Mouse (Mus musculus) embryo, embryonic 9.5 days (tissue): ENCODE measurements around the gene Dspp.
A peak's percentile ranks its signal among the peaks of the same experiment; 100 is the strongest.

Experiments
- DNase-seq: peaks from one replicate; pipeline ENCODE4 v3.0.0-alpha.2; 2017; ENCODE audit errors: extremely low spot score

Dspp gene

DNA sequence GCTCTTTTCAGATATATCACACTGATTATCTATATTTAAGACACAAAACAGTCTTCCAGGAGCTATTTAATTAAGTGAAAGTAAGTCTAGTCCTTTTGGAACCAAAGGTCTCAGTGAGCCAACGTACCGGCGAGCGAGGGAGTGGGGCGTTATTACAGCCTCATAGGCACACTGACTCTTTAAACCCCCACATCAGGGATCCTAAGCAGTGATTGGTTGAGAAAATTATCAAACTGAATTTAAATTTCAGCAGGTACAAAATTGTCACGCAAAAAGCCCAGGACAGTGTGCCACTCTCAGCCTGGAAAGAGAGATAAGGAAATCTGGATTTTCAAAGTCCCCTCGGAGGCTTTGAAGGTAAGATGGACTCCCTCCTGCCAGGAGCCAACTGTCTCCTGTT lies at the start of gene Dspp:
Gene Dspp (plus strand): TSS at position 301 of the 400 bp plus-strand sequence.
- DNase-seq = no peak

DNA sequence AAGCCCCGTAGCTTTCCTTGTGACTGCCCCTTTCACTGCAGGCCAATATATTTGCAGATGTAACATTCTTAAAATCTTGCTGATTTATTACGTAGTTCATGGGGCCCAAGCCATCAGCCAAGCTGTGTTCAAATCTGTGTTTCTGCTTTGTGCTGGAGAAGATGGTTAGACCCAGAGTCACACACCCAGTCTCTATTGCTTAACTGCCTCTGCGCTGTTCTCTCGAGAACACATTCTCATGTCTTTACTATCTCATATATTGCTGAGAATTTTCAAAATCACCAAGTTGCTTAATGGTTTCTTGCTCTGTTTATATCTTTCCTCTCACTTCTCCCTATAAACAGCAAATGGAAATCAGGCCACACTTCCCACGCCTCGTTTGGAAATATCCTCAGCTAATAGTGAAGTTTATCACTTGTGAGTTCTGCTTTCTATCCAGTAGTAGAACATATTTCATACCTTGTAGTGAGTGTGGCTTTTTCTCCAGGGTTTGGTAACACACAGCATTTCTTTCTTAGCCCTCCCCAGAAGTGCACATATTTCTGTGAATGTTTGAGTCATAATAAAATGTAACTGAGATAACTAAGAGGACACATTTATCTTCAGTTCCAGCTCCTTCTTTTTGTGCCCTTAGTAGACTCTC lies 46.4 kb upstream of the Dspp start:
- DNase-seq = no peak

DNA sequence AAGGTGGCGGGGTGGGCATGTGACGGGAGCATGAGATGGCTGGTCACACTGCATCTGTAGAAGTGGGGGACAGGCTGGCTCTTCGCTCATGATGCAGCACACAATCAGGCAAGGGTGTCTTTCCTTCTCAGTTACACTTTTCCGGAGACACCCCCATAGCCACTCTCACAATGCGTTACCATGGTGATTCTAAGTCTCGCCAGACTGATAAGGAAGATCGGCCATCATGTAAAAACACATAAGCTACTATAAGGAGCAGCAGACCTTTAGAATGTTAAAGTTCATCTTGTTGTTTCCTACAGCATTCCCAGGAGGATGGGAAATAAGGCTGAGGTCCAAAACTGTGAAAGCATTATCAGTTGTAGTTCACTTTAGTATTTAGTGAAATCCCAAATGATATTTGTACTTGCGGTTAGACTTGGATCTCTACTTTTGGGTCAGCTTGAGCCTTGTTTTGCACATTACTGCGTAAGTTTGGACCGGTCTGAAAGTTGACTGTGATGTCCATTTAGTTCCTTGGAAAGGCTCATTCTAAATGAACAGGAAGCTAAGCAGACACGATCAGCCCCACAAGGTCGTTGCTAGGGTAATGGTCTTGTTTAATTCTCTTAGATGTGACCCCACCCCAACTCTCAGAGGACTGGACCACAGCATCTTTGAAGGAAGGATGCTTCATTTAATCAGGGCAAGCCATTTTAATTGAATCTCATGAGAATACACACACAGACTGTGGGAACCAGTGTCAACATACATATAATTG lies 43.8 kb upstream of the Dspp start:
- no peak for DNase-seq

DNA sequence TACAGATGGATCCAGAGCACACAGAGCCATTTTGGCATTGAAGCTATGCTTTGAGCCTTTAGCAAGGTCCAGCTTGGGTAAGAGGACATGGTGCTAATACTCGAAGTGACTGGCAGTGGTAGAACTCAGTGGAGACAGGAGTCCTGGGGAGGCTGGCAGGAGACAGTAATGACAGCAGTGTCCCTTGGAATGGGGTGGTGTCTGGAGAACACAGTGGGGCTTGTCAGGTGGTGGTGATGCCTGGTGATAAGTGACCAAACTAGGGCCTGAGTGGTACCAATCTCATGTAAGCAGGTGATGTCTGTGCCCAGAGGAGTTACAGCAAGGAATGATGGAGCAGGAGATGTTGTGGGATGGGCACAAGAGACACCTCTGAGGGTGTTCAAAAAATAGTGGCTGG lies 43.2 kb upstream of the Dspp start:
- no peak for DNase-seq

- DNase-seq = no peak
Observed at GRCm38 (mm10) chr5:104128281-104129031, 42.1 kb upstream of the Dspp start.

GRCm38 (mm10) chr5:104130891-104131290 lies 39.6 kb upstream of the Dspp start:
- no peak for DNase-seq

DNA sequence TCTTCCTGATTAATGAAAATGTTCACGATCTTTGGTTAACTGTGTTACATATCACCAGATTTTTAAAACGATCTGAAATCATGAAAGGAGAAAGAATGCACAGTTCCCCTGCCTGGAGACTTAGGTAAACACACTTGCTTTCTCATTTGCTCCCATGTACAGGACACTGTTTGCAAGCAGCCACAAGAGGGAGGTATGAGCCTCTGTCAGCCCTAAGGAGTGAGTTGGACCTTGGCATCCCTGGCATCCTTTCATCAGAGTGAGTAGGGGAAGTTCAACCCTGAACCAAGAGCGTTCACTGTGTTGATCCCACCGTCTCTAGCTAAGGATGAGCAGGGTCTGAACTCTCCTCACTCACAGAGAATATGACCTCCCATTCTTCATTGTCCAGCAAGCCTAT lies 39.0 kb upstream of the Dspp start:
- DNase-seq = no peak

- no peak for DNase-seq
Observed at GRCm38 (mm10) chr5:104133752-104134151, 36.8 kb upstream of the Dspp start.

- DNase-seq = no peak
Observed at GRCm38 (mm10) chr5:104137920-104138541, 32.5 kb upstream of the Dspp start.

GRCm38 (mm10) chr5:104141067-104141466 lies 29.4 kb upstream of the Dspp start:
- DNase-seq = no peak

DNA sequence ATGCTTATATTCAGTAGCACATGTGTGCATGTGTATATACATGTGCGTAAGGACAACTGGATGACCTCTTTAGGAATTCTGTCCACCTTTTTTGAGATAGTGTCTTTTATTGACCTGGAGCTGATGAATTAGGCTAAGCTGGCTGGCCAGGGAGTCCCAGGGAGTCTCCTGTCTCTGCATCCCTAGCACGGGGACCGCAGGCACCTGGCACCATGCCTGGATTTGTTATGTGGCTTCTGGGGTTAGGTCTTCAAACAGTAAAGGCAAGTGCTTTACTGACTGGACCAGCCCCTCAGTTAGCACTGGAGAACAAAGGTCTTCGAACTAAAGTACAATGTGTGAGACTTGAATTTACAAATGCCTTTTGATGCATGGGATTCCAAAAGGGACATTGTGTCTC lies 26.5 kb upstream of the Dspp start:
- no peak for DNase-seq

DNA sequence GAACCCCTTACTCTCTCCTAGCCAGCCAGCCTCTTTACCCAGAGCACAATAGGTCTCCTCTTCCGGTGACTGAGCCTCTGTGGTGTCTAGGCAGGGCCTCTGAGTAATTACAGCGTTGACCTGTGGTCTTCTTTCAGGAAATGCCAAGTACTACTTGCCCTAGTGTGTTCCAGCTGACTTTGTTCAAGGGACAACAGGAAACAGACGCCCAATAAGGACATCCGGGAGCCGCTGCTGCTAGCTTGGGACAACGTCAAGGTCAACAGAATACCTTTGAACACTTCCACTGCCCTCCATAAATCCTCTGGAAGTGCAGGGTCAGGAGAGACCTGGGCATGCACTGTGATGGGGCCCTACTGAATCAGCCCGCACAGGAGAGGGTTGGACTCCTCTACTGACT lies 21.2 kb upstream of the Dspp start:
- DNase-seq = peak; percentile 8

GRCm38 (mm10) chr5:104150196-104150595 lies 20.3 kb upstream of the Dspp start:
- DNase-seq = no peak

DNA sequence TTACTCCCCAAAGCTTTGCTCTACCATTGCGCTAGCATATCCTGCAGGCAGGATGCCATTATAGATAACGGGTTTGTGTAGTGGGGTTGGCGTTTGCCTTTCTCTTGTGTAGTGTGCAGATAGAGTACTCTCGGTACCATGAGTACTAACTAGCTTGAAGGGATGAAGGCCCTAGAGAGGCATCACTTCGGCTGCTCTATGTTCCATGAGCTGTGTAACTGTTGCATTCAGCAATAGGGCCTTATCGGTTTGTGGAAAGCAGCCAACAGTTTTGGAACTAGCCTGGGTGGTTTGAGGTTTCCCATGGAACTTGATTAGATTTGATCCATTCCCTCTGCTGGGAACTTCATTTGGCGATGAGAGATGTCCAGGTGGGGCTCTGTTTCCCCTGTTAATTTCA lies 12.8 kb upstream of the Dspp start:
- DNase-seq = no peak

GRCm38 (mm10) chr5:104158332-104159052 lies 12.0 kb upstream of the Dspp start:
- DNase-seq = no peak

GRCm38 (mm10) chr5:104160581-104160980 lies 9.9 kb upstream of the Dspp start:
- no peak for DNase-seq

- no peak for DNase-seq
Observed at GRCm38 (mm10) chr5:104161390-104161789, 9.1 kb upstream of the Dspp start.

DNA sequence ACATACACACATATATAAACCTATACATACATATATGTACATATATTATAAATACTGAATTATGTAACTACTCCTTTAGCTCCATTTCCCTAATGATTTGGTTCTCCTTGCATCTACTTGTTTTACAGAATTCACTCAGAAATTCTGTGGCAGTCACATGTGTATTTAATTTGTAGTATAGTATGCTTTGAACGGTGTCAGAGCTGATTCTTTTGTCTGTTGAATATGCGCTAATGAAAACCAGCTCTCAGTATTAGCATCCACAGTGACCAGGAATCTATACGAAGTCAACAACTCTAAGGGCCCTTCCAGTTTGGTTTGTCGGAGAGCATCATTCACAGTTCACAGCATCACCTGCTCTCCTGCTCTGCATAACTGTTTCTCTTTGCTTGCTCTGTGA lies 7.0 kb upstream of the Dspp start:
- DNase-seq = no peak

DNA sequence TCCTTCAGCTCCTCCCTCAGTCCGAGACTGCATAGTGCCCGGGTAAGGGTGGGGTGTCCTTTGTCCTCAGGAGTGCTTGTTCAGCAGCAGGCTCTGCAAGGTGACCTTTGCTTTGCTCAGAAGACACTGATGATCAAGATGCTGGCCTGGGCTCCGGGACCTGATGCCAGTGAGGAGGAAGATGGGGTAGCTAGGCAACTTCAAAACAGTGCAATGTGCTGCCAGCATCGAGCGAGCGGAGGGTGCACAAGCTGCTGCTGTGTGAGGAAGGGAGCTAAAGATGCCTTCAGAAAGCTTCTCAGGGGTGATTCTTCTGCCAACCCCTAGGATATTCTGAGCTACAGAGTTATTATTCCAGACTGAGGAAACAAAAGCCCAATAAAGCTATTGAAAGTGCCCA lies 2.6 kb downstream of the Dspp start:
- no peak for DNase-seq

- no peak for DNase-seq
Observed at GRCm38 (mm10) chr5:104183743-104184142, 13.2 kb downstream of the Dspp start.

GRCm38 (mm10) chr5:104187281-104187680 lies 16.8 kb downstream of the Dspp start:
- no peak for DNase-seq

- DNase-seq = no peak
Observed at GRCm38 (mm10) chr5:104195086-104195485, 24.6 kb downstream of the Dspp start.
